Mouse (Mus musculus) left cerebral cortex, postnatal 14 days (tissue): ENCODE measurements around the gene Fpr-rs7. TPM values are rescaled to one million over a fixed set of nuclear protein-coding genes. Genes with fewer than 3 reads are reported as not detected.

ENCODE experiments used
- DNase-seq, 2 experiments: peaks; one replicate each; pipeline ENCODE4 v3.0.0; 2021 to 2022; ENCODE audit warnings: low spot score in 2 of 2, mixed read lengths in 1 of 2
- intact Hi-C: fragments of 180-260 bp; cut with DNase I; formaldehyde crosslinking; loops from one replicate; pipeline ENCODE4 v1.15.1; 2025
- long read RNA-seq, 2 experiments: library from polyadenylated mRNA; stranded (forward); transcript quantifications; one replicate each; pipeline ENCODE4 v2.0.0; 2021
- total RNA-seq, 2 experiments: library from RNA; stranded (reverse); gene quantifications; 2 replicates each; pipeline ENCODE4 v1.2.3; 2021

The Fpr-rs7 gene
- total RNA-seq = not detected
- long read RNA-seq, experiment 1 = 0 reads
- long read RNA-seq, experiment 2 = 0 reads

DNA sequence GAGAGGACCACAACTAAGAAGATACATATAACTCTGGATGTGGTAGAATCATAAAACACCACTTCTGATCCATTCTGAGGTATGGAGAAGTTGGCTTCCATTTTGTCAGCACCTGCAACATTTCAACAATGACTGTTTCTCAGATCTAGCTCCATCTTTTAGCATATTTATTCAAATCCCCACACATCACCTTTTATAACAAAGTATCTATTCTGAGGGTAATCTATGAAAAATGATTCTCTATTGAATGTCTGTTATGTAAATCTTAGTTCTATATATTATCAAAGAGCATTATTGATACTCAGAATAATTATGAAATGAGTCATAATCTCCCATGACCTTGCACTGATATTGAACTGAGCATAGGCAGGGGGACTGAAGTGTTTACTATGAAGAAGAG is at the start of gene Fpr-rs7:
Gene Fpr-rs7, minus strand, starts transcription at position 101 of the 400 bp plus-strand sequence.
- intact Hi-C loops = no loop called here
- no peak for DNase-seq

DNA sequence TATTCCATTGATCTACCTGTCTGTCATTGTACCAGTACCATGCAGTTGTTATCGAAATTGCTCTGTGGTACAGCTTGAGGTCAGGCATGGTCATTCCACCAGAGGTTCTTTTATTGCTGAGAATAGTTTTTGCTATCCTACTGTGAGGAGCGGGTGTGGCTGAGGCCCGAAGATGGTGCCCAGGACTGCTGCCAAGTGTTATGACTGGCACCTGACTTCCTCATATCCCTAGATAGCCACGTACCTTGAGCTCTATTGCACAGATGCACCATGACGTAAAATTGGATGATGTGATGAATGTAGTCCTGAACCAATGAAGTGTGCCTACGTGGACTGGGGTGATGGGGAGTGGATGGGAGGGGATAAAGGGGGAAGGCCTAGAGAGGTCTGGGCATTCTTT is 39.9 kb downstream of the Fpr-rs7 start:
- intact Hi-C loops = no loop called here
- no peak for DNase-seq

DNA sequence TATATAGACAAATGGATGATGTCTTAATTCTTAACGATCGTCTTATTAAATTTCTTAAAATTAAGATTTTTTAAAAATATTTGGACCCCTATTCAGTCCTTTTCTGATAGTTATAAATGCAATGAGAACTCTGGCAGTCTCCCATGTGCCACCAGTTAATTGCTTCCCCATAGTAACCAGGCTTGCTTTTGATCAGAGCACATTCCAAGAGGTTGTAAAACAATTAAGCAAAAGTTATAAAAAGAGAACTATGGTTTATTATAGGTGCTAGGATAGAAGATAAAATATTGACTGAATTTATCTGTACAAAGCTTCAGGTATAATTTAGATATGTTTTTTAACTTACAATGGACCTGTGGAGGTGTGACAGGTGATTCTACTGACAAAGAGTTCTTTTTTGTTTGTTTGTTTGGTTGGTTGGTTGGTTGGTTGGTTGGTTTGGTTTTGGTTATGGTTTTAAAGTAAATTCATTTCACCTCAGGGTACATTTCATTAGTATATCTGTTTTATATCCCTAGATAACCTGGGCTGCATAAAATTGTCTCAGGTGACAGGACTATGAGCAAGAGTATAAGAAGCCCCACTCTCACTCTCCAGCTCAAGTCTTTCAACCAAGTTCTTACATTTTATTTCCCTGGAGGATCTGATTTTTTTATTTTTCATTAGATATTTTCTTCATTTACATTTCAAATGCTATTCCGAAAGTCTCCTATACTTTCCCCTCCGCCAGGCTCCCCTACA is 42.2 kb downstream of the Fpr-rs7 start:
- intact Hi-C loops = no loop called here
- DNase-seq = no peak

Other genes starting within 250 kb of the Fpr-rs7 start
- not detected for gene Vmn2r104, start 65.9 kb downstream of the Fpr-rs7 start, total RNA-seq
- gene Fpr-rs6, start 68.9 kb upstream of the Fpr-rs7 start, total RNA-seq = not detected
- not detected for gene Vmn2r105, start 120.8 kb upstream of the Fpr-rs7 start, total RNA-seq
- gene Vmn2r106, start 171.3 kb upstream of the Fpr-rs7 start, total RNA-seq = not detected
- not detected for gene Vmn2r107, start 231.0 kb upstream of the Fpr-rs7 start, total RNA-seq